Mouse (Mus musculus) liver, postnatal 0 days (tissue): ENCODE results near the gene Cxcl17.

Experiments used
- CTCF ChIP-seq: sonication (generic); IDR thresholded peaks from 2 replicates; pipeline ENCODE4 v1.5.1; 2016; ENCODE audit warnings: antibody characterized with exemption, low read depth
- EP300 ChIP-seq: IDR thresholded peaks from 2 replicates; pipeline ENCODE4 v1.6.1; 2016; ENCODE audit warnings: antibody characterized with exemption, low read depth, mild to moderate bottlenecking

GRCm38 (mm10) chr7:25376556-25376955 is 36.1 kb downstream of the Cxcl17 start:
- no peak for TF ChIP-seq CTCF
- no peak for TF ChIP-seq EP300
